Mouse (Mus musculus) lung, postnatal 0 days (tissue): ENCODE data around the gene Raver1. TPM values are rescaled to one million over a fixed set of nuclear protein-coding genes. Genes with fewer than 3 reads are reported as not detected.

Experiments
- ATAC-seq: fragments of 200-750 bp; cut with Nextera tagmentation; 2 replicates; pipeline ENCODE4 v1.8.0; 2017; ENCODE audit warnings: moderate library complexity
- DNase-seq: peaks from one replicate; pipeline ENCODE4 v3.0.0-alpha.2; 2016; ENCODE audit warnings: low spot score
- H3K27ac ChIP-seq: fragments of 300-500 bp; sonication (generic); 2 replicates; pipeline ENCODE4 v1.5.1; 2014; ENCODE audit warnings: antibody characterized with exemption, mild to moderate bottlenecking, low read length, mixed read lengths
- H3K27me3 ChIP-seq: fragments of 300-500 bp; sonication (generic); replicated peaks from 2 replicates; pipeline ENCODE4 v1.6.1; 2014; ENCODE audit warnings: low read length, mixed read lengths; ENCODE audit not compliant: insufficient read depth
- H3K36me3 ChIP-seq: fragments of 300-500 bp; sonication (generic); 2 replicates; pipeline ENCODE4 v1.6.1; 2014; ENCODE audit warnings: low read length, mixed read lengths; ENCODE audit not compliant: insufficient read depth
- H3K4me1 ChIP-seq: fragments of 300-500 bp; sonication (generic); 2 replicates; pipeline ENCODE4 v1.6.1; 2014; ENCODE audit warnings: antibody characterized with exemption, low read depth, low read length, mixed read lengths; ENCODE audit not compliant: insufficient read depth
- H3K4me2 ChIP-seq: fragments of 300-500 bp; sonication (generic); replicated peaks from 2 replicates; pipeline ENCODE4 v1.6.1; 2014; ENCODE audit warnings: low read depth, mild to moderate bottlenecking, low read length, moderate library complexity, mixed read lengths
- H3K4me3 ChIP-seq: fragments of 300-500 bp; sonication (generic); 2 replicates; pipeline ENCODE4 v1.5.1; 2014; ENCODE audit warnings: low read depth, low read length
- H3K9ac ChIP-seq: fragments of 300-500 bp; sonication (generic); replicated peaks from 2 replicates; pipeline ENCODE4 v1.6.1; 2014; ENCODE audit warnings: low read depth, mild to moderate bottlenecking
- H3K9me3 ChIP-seq: fragments of 300-500 bp; sonication (generic); 2 replicates; pipeline ENCODE4 v1.6.1; 2016; ENCODE audit warnings: low read length, mixed read lengths
- CTCF ChIP-seq: IDR thresholded peaks from 2 replicates; pipeline ENCODE4 v1.5.1; 2016; ENCODE audit warnings: antibody characterized with exemption, mild to moderate bottlenecking
- EP300 ChIP-seq: IDR thresholded peaks from 2 replicates; pipeline ENCODE4 v1.6.1; 2016; ENCODE audit warnings: antibody characterized with exemption, mild to moderate bottlenecking, control low read depth
- WGBS: fragments of 180-500 bp; shearing (Covaris S2); extraction: QIAGEN DNeasy Blood & Tissue Kit; methylation state at CpG from one replicate; pipeline ENCODE4 v1.1.7; 2014; 5-methylcytosine and 5-hydroxymethylcytosine counted together
- polyA plus RNA-seq: library from polyadenylated mRNA; unstranded; fragments of >200 nt; fragmentation: Nextera tagmentation; extraction: Ambion mirVana; gene quantifications from 2 replicates; pipeline ENCODE4 v1.2.1, GENCODE M21; 2015

Gene Raver1
- polyA plus RNA-seq, 1 experiment from 2014 or later = 16.8 TPM

GRCm38 (mm10) chr9:21075625-21076024 lies 16.2 kb downstream of the Raver1 start:
- Histone ChIP-seq H3K4me1 (no peaks in the 10 kb centered on the region), H3K9me3 (no peaks in the 10 kb centered on the region), H3K27me3 (no peaks in the 10 kb centered on the region), H3K36me3 (peaks cover 42% of the 10 kb centered on the region), H3K9ac (no peak overlapping the region), H3K4me2 (no peak overlapping the region), H3K27ac (no peak overlapping the region), H3K4me3 (no peak overlapping the region)
- ATAC-seq = no peak
- WGBS = 76% methylated on average over 3 of the region's 3 CpGs
- TF ChIP-seq CTCF = no peak
- no peak for TF ChIP-seq EP300
- DNase-seq = no peak

DNA sequence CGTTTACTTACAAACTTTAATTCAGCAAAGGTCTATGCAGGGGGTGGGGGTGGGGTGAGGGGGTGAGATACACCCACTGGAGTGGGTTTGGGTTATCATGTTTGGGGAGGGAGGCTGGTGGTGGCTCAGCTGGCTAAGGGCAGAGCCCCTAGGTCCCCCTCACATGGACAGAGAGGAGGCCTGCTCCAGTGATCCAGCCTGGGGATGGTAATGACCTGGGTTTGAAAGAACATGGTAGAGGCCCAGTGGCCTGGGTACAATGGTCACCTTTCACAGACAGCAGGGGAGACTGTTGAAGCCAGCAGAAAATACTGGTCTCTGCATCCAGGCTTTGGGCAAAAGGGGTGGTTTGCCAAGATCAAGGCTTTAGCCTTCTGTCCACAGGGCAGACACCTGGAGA lies 17.6 kb downstream of the Raver1 start:
- WGBS = 86% methylated on average over 1 of the region's 1 CpGs
- TF ChIP-seq EP300 (no peak), CTCF (no peak)
- peak overlapping the region; percentile 63; the same call in 1 of the 2 replicates for H3K27ac ChIP-seq
- H3K4me1 ChIP-seq = no peaks in the 10 kb centered on the region
- peaks cover 29% of the 10 kb centered on the region; the same call in 1 of the 2 replicates for H3K36me3 ChIP-seq
- ATAC-seq = no peak
- H3K4me2 ChIP-seq = 0 out of 2 replicates have a peak overlapping the region, but pooled peaks have one; percentile 96
- no peak overlapping the region for H3K4me3 ChIP-seq
- no peak overlapping the region for H3K9ac ChIP-seq
- H3K9me3 ChIP-seq = no peaks in the 10 kb centered on the region
- no peaks in the 10 kb centered on the region for H3K27me3 ChIP-seq
- DNase-seq = no peak

DNA sequence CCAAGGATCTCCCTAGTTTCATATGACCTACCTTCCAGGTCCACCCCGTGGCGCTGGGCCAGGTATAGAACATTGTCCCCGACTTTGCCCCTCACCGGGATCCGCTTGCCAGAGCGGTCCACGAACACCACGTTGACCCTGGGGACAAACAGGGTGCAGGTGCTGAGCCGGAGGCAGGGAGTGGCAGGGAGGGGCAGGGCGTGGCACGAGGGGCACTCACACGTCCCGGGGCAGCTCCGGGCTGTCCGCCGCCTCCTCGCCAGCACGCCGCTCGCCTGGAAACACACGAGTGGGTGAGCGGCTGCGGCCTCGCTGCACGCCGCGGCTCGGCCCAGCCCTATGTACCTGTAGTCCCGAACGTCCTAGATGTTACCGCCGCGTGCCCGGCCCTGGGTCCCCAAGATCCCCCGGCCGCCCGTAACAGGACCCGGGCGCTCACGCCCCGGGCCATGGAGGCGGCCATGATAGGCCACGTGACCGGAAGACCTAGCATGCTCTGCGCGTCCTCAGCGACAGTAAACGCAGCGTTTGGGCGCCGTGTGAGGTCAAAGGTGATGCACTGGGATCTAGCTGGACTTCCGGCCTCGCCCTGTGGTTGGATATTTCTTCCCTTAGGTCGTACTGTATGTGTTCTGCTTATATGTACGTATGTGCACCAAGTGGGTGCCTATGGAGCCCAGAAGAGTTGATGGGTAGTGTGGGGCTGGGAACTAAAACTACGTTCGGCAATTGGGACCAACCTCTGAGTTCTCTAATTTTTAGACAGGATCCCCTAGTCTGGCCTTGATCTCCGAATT lies 18.6 kb downstream of the Raver1 start, which contains the start of the genes Gm49373 and Fdx1l:
Gene Gm49373, minus strand, starts transcription at position 53 of the 797 bp plus-strand sequence.
Gene Fdx1l, minus strand, starts transcription at position 571 of the 797 bp plus-strand sequence.
- Histone ChIP-seq H3K4me3 (peak within 1 kb of the TSS; percentile 69), H3K27me3 (no peaks in the 10 kb centered on the region), H3K36me3 (peaks cover 20% of the 10 kb centered on the region; the same call in 1 of the 2 replicates), H3K27ac (peak within 1 kb of the TSS; percentile 63), H3K4me1 (no peaks in the 10 kb centered on the region), H3K9ac (peak within 1 kb of the TSS; percentile 65), H3K9me3 (no peaks in the 10 kb centered on the region), H3K4me2 (peak within 1 kb of the TSS; percentile 96)
- 3% methylated on average over 41 of the region's 58 CpGs for WGBS
- TF ChIP-seq EP300 (no peak), CTCF (no peak)
- peak; percentile 96 for DNase-seq
- ATAC-seq = peak; percentile 98

GRCm38 (mm10) chr9:21072641-21073040 lies 19.2 kb downstream of the Raver1 start:
- no peak for TF ChIP-seq EP300
- no peak for TF ChIP-seq CTCF
- ATAC-seq = no peak
- Histone ChIP-seq H3K9ac (peak overlapping the region; percentile 65), H3K4me1 (no peaks in the 10 kb centered on the region), H3K27me3 (no peaks in the 10 kb centered on the region), H3K4me3 (peak overlapping the region; percentile 69), H3K27ac (no peak overlapping the region), H3K9me3 (no peaks in the 10 kb centered on the region), H3K36me3 (peaks cover 17% of the 10 kb centered on the region; the same call in 1 of the 2 replicates), H3K4me2 (peak overlapping the region; percentile 96)
- DNase-seq = no peak
- WGBS = 3% methylated on average over 4 of the region's 4 CpGs

DNA sequence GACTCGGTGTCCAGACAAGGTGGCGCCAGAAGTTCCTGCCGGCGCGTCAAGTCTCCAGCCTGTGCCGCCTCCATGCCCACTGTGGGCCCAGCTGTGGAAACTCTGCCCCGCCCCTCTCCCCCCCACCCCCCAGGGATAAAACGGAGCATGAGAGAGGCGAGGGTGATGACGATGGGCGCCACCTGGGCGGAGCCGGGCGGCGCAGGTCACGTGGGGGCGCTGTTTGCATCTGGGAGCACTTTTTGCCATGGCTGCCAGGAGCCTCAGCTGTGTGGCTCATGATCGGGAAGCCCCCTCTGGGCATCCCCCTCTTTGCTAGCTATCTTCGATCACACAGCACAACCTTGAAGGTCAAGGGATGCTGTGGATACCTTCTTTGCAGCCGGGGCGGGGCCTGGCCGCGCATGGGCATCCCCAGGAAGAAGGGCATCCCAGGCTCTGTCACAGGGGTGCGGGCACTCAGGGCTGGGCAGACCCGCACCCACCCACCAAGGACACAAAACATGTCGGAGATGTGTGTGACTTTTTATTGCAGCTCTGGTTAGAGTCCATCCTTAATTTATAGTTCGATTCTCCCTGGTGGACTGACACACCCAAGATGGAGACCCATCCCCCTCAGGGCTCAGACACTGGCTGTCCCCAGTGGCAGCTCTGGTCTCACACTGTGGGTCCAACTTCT lies 24.7 kb downstream of the Raver1 start, which contains the start of gene Zglp1:
Gene Zglp1, minus strand, starts transcription at position 88 of the 679 bp plus-strand sequence.
- ATAC-seq = no peak

DNA sequence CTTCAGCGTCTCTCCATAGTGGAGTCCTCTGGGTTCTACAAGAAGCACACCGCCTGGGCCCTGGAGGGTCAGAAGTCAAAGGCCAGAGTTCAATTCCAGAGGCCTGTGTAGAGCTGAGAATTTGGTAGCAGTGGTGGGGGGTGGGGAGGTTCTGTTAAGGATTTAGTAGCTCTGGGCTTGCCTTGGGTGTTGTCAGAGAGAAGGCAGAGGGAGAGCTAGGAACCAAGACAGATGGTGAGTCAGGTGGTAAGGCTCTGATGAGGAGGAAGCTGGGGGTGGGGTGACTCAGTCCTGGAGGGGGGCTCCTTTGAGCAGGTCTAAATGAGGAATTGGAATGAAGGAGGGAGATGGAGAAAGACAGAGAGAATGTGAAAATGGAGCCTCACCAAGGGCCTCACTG lies 28.9 kb downstream of the Raver1 start:
- TF ChIP-seq EP300 (no peak), CTCF (no peak)
- no peaks in the 10 kb centered on the region for H3K36me3 ChIP-seq
- no peak for ATAC-seq

More for the DNA sequence above, 24.7 kb downstream of the Raver1 start, which contains the start of gene Zglp1:
- WGBS = 85% methylated on average over 22 of the region's 27 CpGs
- Histone ChIP-seq H3K27me3 (no peaks in the 10 kb centered on the region), H3K9ac (no peak within 1 kb of the TSS), H3K4me3 (no peak within 1 kb of the TSS), H3K4me2 (no peak within 1 kb of the TSS), H3K4me1 (no peaks in the 10 kb centered on the region), H3K27ac (no peak within 1 kb of the TSS), H3K9me3 (no peaks in the 10 kb centered on the region), H3K36me3 (no peaks in the 10 kb centered on the region)
- no peak for TF ChIP-seq EP300
- TF ChIP-seq CTCF = no peak
- no peak for DNase-seq

More for the DNA sequence above, 28.9 kb downstream of the Raver1 start:
- Histone ChIP-seq H3K27me3 (no peaks in the 10 kb centered on the region), H3K9ac (no peak overlapping the region), H3K9me3 (no peaks in the 10 kb centered on the region), H3K27ac (no peak overlapping the region), H3K4me1 (no peaks in the 10 kb centered on the region), H3K4me2 (no peak overlapping the region), H3K4me3 (no peak overlapping the region)
- no peak for DNase-seq
- WGBS = 85% methylated on average over 2 of the region's 2 CpGs
